ENCODE assay signal across 9 mouse cellular contexts in the genomic region with DNA sequence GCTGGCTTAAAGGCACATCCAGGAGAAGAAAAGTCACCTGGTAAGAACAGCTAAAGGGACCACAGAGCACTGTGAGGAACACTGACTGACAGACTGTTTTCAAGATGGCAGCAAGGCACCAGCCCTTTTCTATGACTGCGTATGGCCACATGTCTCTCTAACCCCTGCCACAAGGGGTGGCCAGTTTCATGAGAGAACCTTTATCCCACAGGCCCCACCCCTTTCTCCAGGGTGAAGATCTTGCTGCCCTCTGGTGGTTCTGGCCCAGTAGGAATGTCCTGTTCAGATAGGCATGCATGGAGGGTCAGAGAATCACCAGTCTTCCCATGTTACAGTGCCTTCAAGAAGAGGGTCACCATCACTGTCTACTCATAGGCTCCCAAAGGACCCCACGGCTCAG. TPM values are rescaled to one million over a fixed set of nuclear protein-coding genes. Genes with fewer than 3 reads are reported as not detected.
DNase-seq lines count a peak whose midpoint lies in the region; ATAC-seq and TF ChIP-seq lines count a peak whose summit lies in the region.
"Had no signal": no experiment of that assay in that cellular context is flagged by ENCODE, and none has a peak within 500 bp of the region (broad histone marks: within the 10 kb centered on the region; RNA-seq: fewer than 3 reads in every experiment).

No protein-coding gene starts in this region.

- peak; percentile 43 for DNase-seq in kidney, adult 11 months
- peak; percentile 86 for DNase-seq in R1 (ENCODE audit: low read depth, low spot score)
- no peak for DNase-seq in heart, postnatal 0 days (ENCODE audit: low spot score)
- peak; percentile 35 to 52 for DNase-seq in lung, postnatal 4 days
- no peak for DNase-seq in urinary bladder, postnatal 25 days (ENCODE audit: low spot score)
- DNase-seq in embryonic facial prominence, embryonic 10.5 days (ENCODE audit: low spot score) = no peak

- no peak overlapping the region for H3K9ac ChIP-seq in kidney, embryonic 14.5 days (ENCODE audit: low read depth, low read length)
- H3K9ac ChIP-seq in heart, postnatal 0 days (replicated peaks; ENCODE audit: low read depth, low read length) = no peak overlapping the region

- TF ChIP-seq CTCF in heart, postnatal 0 days (IDR thresholded peaks at IDR 0.05; ENCODE audit: low read depth) = peak; percentile 49

- no peaks in the 10 kb centered on the region for H3K9me3 ChIP-seq in kidney, embryonic 14.5 days (ENCODE audit: control insufficient read depth, low read length)
- no peaks in the 10 kb centered on the region for H3K9me3 ChIP-seq in heart, postnatal 0 days (replicated peaks; ENCODE audit: control insufficient read depth, low read length)
- no peaks in the 10 kb centered on the region; the same call in 1 of the 2 replicates for H3K9me3 ChIP-seq in embryonic facial prominence, embryonic 10.5 days

- H3K4me2 ChIP-seq in kidney, embryonic 14.5 days (replicated peaks; ENCODE audit: low read depth, low read length) = no peak overlapping the region
- no peak overlapping the region for H3K4me2 ChIP-seq in heart, postnatal 0 days (ENCODE audit: low read depth, low read length)

- no peak for TF ChIP-seq EP300 in heart, postnatal 0 days (IDR thresholded peaks at IDR 0.05; ENCODE audit: low read depth)

- no peak overlapping the region for H3K27ac ChIP-seq in kidney, embryonic 14.5 days (ENCODE audit: low read depth, low read length)
- no peak overlapping the region for H3K27ac ChIP-seq in heart, postnatal 0 days (ENCODE audit: low read depth)
- H3K27ac ChIP-seq in embryonic facial prominence, embryonic 10.5 days (replicated peaks) = no peak overlapping the region

- WGBS in kidney, embryonic 14.5 days = 72% methylated on average over 2 of the region's 2 CpGs
- 72% methylated on average over 2 of the region's 2 CpGs for WGBS in heart, postnatal 0 days
- 75% methylated on average over 2 of the region's 2 CpGs for WGBS in embryonic facial prominence, embryonic 10.5 days

- ATAC-seq in kidney, embryonic 14.5 days (ENCODE audit: low FRiP score, low TSS enrichment) = no peak
- ATAC-seq in heart, postnatal 0 days (ENCODE audit: insufficient read depth, low read depth) = peak; percentile 47; the same call in 1 of the 2 replicates
- ATAC-seq in frontal cortex, adult (ENCODE audit: low TSS enrichment) = no peak

- no peaks in the 10 kb centered on the region for H3K27me3 ChIP-seq in kidney, embryonic 14.5 days (ENCODE audit: control insufficient read depth, insufficient read depth, low read length)
- no peaks in the 10 kb centered on the region for H3K27me3 ChIP-seq in heart, postnatal 0 days (ENCODE audit: control insufficient read depth, insufficient read depth, low read length)
- no peaks in the 10 kb centered on the region for H3K27me3 ChIP-seq in embryonic facial prominence, embryonic 10.5 days (replicated peaks; ENCODE audit: low read depth, poor library complexity, severe bottlenecking)

- no peak overlapping the region for H3K4me3 ChIP-seq in kidney, embryonic 14.5 days (ENCODE audit: low read length)
- no peak overlapping the region for H3K4me3 ChIP-seq in heart, postnatal 0 days (ENCODE audit: low read depth, low read length)
- no peak overlapping the region for H3K4me3 ChIP-seq in embryonic facial prominence, embryonic 10.5 days

- H3K4me1 ChIP-seq in kidney, embryonic 14.5 days (ENCODE audit: control insufficient read depth, insufficient read depth, low read length) = no peaks in the 10 kb centered on the region
- H3K4me1 ChIP-seq in heart, postnatal 0 days (ENCODE audit: control insufficient read depth, insufficient read depth) = no peaks in the 10 kb centered on the region
- H3K4me1 ChIP-seq in embryonic facial prominence, embryonic 10.5 days = no peaks in the 10 kb centered on the region

- no peaks in the 10 kb centered on the region for H3K36me3 ChIP-seq in kidney, embryonic 14.5 days (ENCODE audit: control insufficient read depth, insufficient read depth, low read length)
- no peaks in the 10 kb centered on the region for H3K36me3 ChIP-seq in heart, postnatal 0 days (replicated peaks; ENCODE audit: control insufficient read depth, insufficient read depth, low read length)
- H3K36me3 ChIP-seq in embryonic facial prominence, embryonic 10.5 days (replicated peaks) = no peaks in the 10 kb centered on the region

RNA-seq across cellular contexts. Expression of a gene that starts 10.1 kb away (rescaled TPM):
- not detected in 2 replicates for polyA plus RNA-seq in kidney, embryonic 14.5 days (2014; fragmentation: Nextera tagmentation; extraction: Ambion mirVana)
- 3.1 TPM in 1 of 2 replicates, not detected in the other for total RNA-seq in heart, postnatal 0 days (2014; rRNA removed; ENCODE audit: low replicate concordance)
- 0.07 TPM in 1 of 2 replicates, not detected in the other for polyA plus RNA-seq in heart, postnatal 0 days (2015; fragmentation: Nextera tagmentation; extraction: Ambion mirVana)
- polyA plus RNA-seq in embryonic facial prominence, embryonic 10.5 days (2016; fragmentation: Nextera tagmentation; extraction: Ambion mirVana) = 0.10 TPM in 1 of 2 replicates, not detected in the other
- polyA plus RNA-seq: heart, embryonic 14.5 days had no signal

RNA-seq across cellular contexts. Expression of a gene that starts 24.7 kb away (rescaled TPM):
- polyA plus RNA-seq in kidney, embryonic 14.5 days (2014; fragmentation: Nextera tagmentation; extraction: Ambion mirVana) = 0.77 and 1.1 TPM in 2 replicates
- total RNA-seq in heart, postnatal 0 days (2014; rRNA removed; ENCODE audit: low replicate concordance) = 0.08 and 1.9 TPM in 2 replicates
- 0.77 and 0.95 TPM in 2 replicates for polyA plus RNA-seq in heart, postnatal 0 days (2015; fragmentation: Nextera tagmentation; extraction: Ambion mirVana)
- 0.49 and 0.86 TPM in 2 replicates for polyA plus RNA-seq in embryonic facial prominence, embryonic 10.5 days (2016; fragmentation: Nextera tagmentation; extraction: Ambion mirVana)

RNA-seq across cellular contexts. Expression of a gene that starts 25.1 kb away (rescaled TPM):
- polyA plus RNA-seq in kidney, embryonic 14.5 days (2014; fragmentation: Nextera tagmentation; extraction: Ambion mirVana) = 15.3 and 19.5 TPM in 2 replicates
- 17.0 and 17.3 TPM in 2 replicates for total RNA-seq in heart, postnatal 0 days (2014; rRNA removed; ENCODE audit: low replicate concordance)
- polyA plus RNA-seq in heart, postnatal 0 days (2015; fragmentation: Nextera tagmentation; extraction: Ambion mirVana) = 10.3 and 10.7 TPM in 2 replicates
- 17.4 and 18.4 TPM in 2 replicates for polyA plus RNA-seq in embryonic facial prominence, embryonic 10.5 days (2016; fragmentation: Nextera tagmentation; extraction: Ambion mirVana)

RNA-seq across cellular contexts. Expression of a gene that starts 43.2 kb away (rescaled TPM):
- 0.14 and 0.15 TPM in 2 replicates for polyA plus RNA-seq in kidney, embryonic 14.5 days (2014; fragmentation: Nextera tagmentation; extraction: Ambion mirVana)
- 0.04 TPM in 1 of 2 replicates, not detected in the other for total RNA-seq in heart, postnatal 0 days (2014; rRNA removed; ENCODE audit: low replicate concordance)
- 0.07 and 0.08 TPM in 2 replicates for polyA plus RNA-seq in heart, postnatal 0 days (2015; fragmentation: Nextera tagmentation; extraction: Ambion mirVana)
- 0.04 TPM in 1 of 2 replicates, not detected in the other for polyA plus RNA-seq in embryonic facial prominence, embryonic 10.5 days (2016; fragmentation: Nextera tagmentation; extraction: Ambion mirVana)

RNA-seq across cellular contexts. Expression of a gene that starts 47.1 kb away (rescaled TPM):
- 195 and 209 TPM in 2 replicates for polyA plus RNA-seq in kidney, embryonic 14.5 days (2014; fragmentation: Nextera tagmentation; extraction: Ambion mirVana)
- 103 and 144 TPM in 2 replicates for total RNA-seq in heart, postnatal 0 days (2014; rRNA removed; ENCODE audit: low replicate concordance)
- polyA plus RNA-seq in heart, postnatal 0 days (2015; fragmentation: Nextera tagmentation; extraction: Ambion mirVana) = 217 and 224 TPM in 2 replicates
- 189 and 206 TPM in 2 replicates for polyA plus RNA-seq in embryonic facial prominence, embryonic 10.5 days (2016; fragmentation: Nextera tagmentation; extraction: Ambion mirVana)

Comparison
In these comparisons a context has a peak if more than half of its experiments do, and no peak if none do; other contexts are left out.
1. DNase-seq: peak in kidney, adult 11 months (single experiment), R1 (single experiment) and lung, postnatal 4 days (2 of 2); none in heart, postnatal 0 days (single experiment), urinary bladder, postnatal 25 days (single experiment) and embryonic facial prominence, embryonic 10.5 days (single experiment).